Mouse (Mus musculus) liver, embryonic 13.5 days (tissue): ENCODE measurements around the gene Wasf2. TPM values are rescaled to one million over a fixed set of nuclear protein-coding genes. Genes with fewer than 3 reads are reported as not detected.

Source experiments
- ATAC-seq: fragments of 200-750 bp; cut with Nextera tagmentation; 2 replicates; pipeline ENCODE4 v1.8.0; 2017; ENCODE audit warnings: low read depth, mild to moderate bottlenecking, moderate number of reproducible peaks, moderate library complexity
- DNase-seq: peaks from one replicate; pipeline ENCODE4 v3.0.0; 2022
- H3K27ac ChIP-seq: fragments of 300-500 bp; sonication (generic); 2 replicates; pipeline ENCODE4 v1.5.1; 2015; ENCODE audit warnings: moderate library complexity, mild to moderate bottlenecking, inconsistent platforms
- H3K27me3 ChIP-seq: fragments of 300-500 bp; sonication (generic); 2 replicates; pipeline ENCODE4 v1.6.1; 2015; ENCODE audit warnings: mild to moderate bottlenecking, inconsistent platforms
- H3K36me3 ChIP-seq: fragments of 300-500 bp; sonication (generic); 2 replicates; pipeline ENCODE4 v1.6.1; 2015; ENCODE audit warnings: mild to moderate bottlenecking, inconsistent platforms
- H3K4me1 ChIP-seq: fragments of 300-500 bp; sonication (generic); replicated peaks from 2 replicates; pipeline ENCODE4 v1.6.1; 2015; ENCODE audit warnings: inconsistent platforms
- H3K4me2 ChIP-seq: fragments of 300-500 bp; sonication (generic); 2 replicates; pipeline ENCODE4 v1.6.1; 2015; ENCODE audit warnings: inconsistent platforms, mild to moderate bottlenecking, moderate library complexity
- H3K4me3 ChIP-seq: fragments of 300-500 bp; sonication (generic); replicated peaks from 2 replicates; pipeline ENCODE4 v1.5.1; 2015; ENCODE audit warnings: mild to moderate bottlenecking, inconsistent platforms
- H3K9ac ChIP-seq: fragments of 300-500 bp; sonication (generic); 2 replicates; pipeline ENCODE4 v1.6.1; 2015; ENCODE audit warnings: mild to moderate bottlenecking, inconsistent platforms
- H3K9me3 ChIP-seq: fragments of 300-500 bp; sonication (generic); replicated peaks from 2 replicates; pipeline ENCODE4 v1.6.1; 2016; ENCODE audit warnings: inconsistent platforms
- WGBS: fragments of 180-500 bp; shearing (Covaris S2); methylation state at CpG from one replicate; pipeline ENCODE4 v1.1.7; 2015; ENCODE audit not compliant: insufficient replicate concordance; 5-methylcytosine and 5-hydroxymethylcytosine counted together
- polyA plus RNA-seq: library from polyadenylated mRNA; unstranded; fragments of >200 nt; fragmentation: Nextera tagmentation; extraction: Ambion mirVana; gene quantifications from 2 replicates; pipeline ENCODE4 v1.2.1, GENCODE M21; 2015

Wasf2 gene
- polyA plus RNA-seq, 1 experiment from 2014 or later, result 52.3 TPM

DNA sequence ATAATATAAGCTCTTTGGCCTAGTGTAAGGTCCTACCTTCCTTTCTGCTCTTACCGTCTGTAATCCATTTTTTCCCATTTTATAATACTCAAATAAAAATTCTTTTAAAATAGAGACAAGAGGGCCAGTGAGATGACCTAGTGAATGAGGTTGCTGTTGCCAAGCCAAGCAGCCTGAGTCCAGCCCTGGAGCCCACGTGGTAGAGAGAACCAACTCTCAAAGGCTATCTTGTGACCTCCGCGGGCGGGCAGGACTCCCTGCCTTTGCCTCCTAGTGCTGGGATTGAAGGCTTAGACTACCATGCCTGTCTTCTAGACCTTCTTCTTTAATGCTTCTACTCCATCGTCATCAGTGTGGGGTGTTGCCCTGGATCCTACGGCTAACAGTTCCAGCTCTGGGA is 49.0 kb downstream of the Wasf2 start:
- Histone ChIP-seq H3K36me3 (peaks cover 58% of the 10 kb centered on the region), H3K27ac (0 out of 2 replicates have a peak overlapping the region, but pooled peaks have one; percentile 81), H3K27me3 (no peaks in the 10 kb centered on the region), H3K4me2 (no peak overlapping the region), H3K4me1 (peaks cover 64% of the 10 kb centered on the region), H3K4me3 (no peak overlapping the region), H3K9ac (no peak overlapping the region), H3K9me3 (no peaks in the 10 kb centered on the region)
- 87% methylated on average over 7 of the region's 7 CpGs for WGBS
- no peak for ATAC-seq
- DNase-seq, result no peak

DNA sequence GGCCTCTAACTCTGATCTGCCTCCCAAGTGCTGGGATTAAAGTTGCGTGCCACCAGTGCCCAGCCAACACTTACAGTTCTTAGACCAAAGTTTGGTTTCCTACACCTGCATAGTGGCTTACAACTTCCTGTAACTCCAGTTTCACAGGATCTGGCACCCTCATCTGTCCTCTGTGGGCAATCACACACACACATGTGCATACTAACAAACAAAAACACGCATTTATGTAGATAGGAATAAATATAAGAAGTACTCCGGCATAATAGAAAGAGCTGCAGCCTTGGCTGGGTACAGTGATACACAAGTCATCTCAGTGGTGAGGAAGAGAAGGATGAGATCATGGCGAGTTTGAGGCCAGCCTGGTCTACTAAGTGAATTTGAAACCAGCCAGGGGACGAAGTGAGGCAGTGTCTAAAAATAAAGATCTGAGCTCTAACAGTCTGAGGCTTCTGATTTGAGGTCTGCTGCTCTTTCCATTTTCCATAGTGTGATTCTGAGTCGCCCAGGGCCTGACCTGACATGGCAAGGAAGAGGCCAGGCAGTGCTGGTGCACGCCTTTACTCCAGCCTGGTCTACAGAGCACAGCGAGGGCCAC is 52.2 kb downstream of the Wasf2 start:
- Histone ChIP-seq H3K27me3 (no peaks in the 10 kb centered on the region), H3K9me3 (no peaks in the 10 kb centered on the region), H3K4me1 (peaks cover 39% of the 10 kb centered on the region), H3K9ac (no peak overlapping the region), H3K27ac (no peak overlapping the region), H3K4me3 (no peak overlapping the region), H3K4me2 (no peak overlapping the region), H3K36me3 (peaks cover 70% of the 10 kb centered on the region)
- ATAC-seq (no peak), DNase-seq (no peak)
- WGBS, result 88% methylated on average over 8 of the region's 8 CpGs

DNA sequence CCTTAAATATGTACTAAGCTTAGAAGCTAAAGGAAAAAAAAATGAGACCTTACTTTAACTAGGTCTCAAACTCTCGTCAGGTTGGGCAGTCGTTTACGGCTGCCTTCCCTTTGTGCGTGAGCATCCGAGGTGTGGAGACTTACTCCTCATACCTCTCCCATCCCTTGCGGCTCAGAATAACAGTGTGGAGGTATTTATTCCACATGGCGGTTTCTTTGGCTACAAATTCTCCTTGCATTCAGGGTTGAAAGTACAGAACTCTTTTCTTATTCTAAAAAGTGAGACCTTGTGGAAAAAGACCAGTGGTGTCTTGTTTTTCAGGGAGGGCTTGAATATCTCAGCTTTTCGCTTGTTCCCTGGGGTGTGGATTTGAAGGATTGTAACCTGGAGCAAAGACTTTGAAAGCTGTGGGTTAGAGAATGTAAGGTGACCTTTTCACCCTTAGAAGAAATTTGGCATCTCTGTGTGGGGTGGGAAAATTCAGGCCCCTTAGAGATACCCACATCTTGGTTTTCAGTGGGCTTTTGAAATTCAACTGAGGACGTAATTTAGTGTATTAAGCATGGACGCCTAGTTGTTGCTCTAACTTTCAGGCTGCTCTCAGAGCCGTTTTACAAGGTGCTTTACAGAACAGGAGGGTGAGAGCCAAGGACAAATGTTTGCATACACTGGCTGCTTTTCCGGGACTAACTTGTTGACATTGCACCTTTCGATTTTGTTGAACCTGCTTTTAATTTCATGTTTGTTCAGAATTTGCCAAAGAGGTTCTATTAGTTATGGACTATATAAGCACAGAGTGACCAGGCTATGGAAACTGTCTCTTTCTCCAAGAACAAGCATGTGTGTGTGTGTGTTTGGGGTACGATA is 54.0 kb downstream of the Wasf2 start:
- ATAC-seq (no peak), DNase-seq (no peak)
- H3K4me3 ChIP-seq, result no peak overlapping the region
- H3K9ac ChIP-seq, result no peak overlapping the region
- peaks cover 75% of the 10 kb centered on the region for H3K36me3 ChIP-seq
- peak overlapping the region; percentile 5 for H3K27ac ChIP-seq
- peaks cover 22% of the 10 kb centered on the region for H3K4me1 ChIP-seq
- no peaks in the 10 kb centered on the region for H3K27me3 ChIP-seq
- H3K4me2 ChIP-seq, result no peak overlapping the region
- 75% methylated on average over 14 of the region's 14 CpGs for WGBS
- no peaks in the 10 kb centered on the region for H3K9me3 ChIP-seq

DNA sequence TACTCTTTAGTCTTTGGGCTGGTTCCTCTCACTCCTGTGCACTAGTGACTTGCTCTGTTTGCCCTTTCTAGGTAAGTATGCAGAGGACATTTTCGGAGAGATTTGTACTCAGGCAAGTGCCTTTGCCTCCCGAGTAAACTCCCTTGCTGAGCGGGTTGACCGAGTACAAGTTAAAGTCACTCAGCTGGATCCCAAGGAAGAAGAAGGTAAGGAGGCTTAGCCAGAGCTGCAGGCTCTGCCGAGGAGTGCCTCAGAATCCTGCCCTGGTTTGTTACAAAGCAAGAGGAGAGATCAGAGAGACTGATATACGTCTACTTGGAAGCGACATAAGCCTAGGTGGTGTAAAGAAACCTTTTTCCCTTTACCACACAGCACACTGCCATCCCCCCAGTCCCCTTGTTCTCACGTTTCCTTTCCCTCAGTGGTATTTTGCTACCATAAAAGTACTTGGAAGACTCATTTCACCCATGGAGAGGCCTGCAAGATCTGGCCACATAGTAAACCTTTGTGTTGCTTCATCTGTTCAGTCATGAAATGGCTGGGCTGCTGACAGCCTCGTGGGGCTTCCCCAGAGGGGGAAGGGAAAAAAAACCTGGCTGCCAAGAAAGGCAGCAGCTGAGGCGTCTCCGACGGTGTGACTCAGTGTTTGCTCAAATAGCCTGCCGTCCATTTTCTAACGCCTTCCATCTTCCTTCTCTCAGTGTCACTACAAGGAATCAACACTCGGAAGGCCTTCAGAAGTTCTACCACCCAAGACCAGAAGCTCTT is 54.8 kb downstream of the Wasf2 start:
- Histone ChIP-seq H3K27me3 (no peaks in the 10 kb centered on the region), H3K9ac (no peak overlapping the region), H3K27ac (peak overlapping the region; percentile 5; the same call in 1 of the 2 replicates), H3K4me2 (no peak overlapping the region), H3K4me1 (peaks cover 18% of the 10 kb centered on the region), H3K9me3 (no peaks in the 10 kb centered on the region), H3K36me3 (peaks cover 75% of the 10 kb centered on the region), H3K4me3 (no peak overlapping the region)
- ATAC-seq (no peak), DNase-seq (no peak)
- WGBS, result 74% methylated on average over 15 of the region's 15 CpGs

DNA sequence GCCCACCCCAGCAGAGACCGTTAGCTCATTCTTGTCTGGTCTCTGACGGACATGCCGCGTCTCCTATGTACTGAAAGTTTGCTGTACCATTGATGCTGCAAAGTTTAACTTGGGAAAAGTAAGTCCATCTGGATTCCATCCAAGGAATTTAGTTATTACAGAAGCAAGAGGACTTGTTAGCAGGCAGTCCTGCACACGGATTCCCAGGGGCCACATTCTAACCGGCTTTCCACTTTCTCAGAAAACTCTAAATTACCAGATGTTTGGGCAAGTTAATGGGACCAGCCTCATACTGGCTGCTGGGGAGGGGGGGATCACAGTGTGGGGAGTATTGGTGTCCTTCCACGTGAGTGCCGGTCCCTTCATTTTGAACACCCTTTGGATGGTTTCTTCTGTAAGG is 55.6 kb downstream of the Wasf2 start:
- ATAC-seq, result no peak
- no peak overlapping the region for H3K27ac ChIP-seq
- 93% methylated on average over 8 of the region's 8 CpGs for WGBS
- H3K36me3 ChIP-seq, result peaks cover 76% of the 10 kb centered on the region
- no peak for DNase-seq
- H3K4me2 ChIP-seq, result no peak overlapping the region
- no peaks in the 10 kb centered on the region for H3K9me3 ChIP-seq
- H3K4me3 ChIP-seq, result no peak overlapping the region
- H3K27me3 ChIP-seq, result no peaks in the 10 kb centered on the region
- no peak overlapping the region for H3K9ac ChIP-seq
- peaks cover 18% of the 10 kb centered on the region for H3K4me1 ChIP-seq

DNA sequence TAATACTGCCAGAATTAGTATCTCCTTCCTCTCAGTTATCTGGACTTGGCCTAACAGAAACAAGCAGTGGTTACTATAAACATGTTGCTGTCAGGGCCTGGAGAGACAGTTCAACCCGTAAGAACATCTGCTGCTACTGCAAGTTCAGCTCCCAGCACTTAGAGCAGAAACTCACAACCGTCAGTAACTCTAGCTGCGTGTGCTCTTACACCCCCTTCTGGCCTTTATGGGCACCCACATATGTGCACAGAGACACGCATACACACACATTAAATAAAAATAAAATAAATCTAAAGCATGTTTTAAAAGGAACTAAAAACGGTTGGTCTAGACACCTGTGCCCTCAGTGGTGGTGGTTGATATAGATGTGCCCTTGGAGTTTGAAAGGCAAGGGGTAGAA is 56.6 kb downstream of the Wasf2 start:
- Histone ChIP-seq H3K36me3 (peaks cover 77% of the 10 kb centered on the region), H3K4me2 (no peak overlapping the region), H3K27ac (no peak overlapping the region), H3K4me3 (no peak overlapping the region), H3K9ac (no peak overlapping the region), H3K4me1 (peaks cover 18% of the 10 kb centered on the region), H3K27me3 (no peaks in the 10 kb centered on the region), H3K9me3 (no peaks in the 10 kb centered on the region)
- 90% methylated on average over 5 of the region's 5 CpGs for WGBS
- no peak for ATAC-seq
- DNase-seq, result no peak

DNA sequence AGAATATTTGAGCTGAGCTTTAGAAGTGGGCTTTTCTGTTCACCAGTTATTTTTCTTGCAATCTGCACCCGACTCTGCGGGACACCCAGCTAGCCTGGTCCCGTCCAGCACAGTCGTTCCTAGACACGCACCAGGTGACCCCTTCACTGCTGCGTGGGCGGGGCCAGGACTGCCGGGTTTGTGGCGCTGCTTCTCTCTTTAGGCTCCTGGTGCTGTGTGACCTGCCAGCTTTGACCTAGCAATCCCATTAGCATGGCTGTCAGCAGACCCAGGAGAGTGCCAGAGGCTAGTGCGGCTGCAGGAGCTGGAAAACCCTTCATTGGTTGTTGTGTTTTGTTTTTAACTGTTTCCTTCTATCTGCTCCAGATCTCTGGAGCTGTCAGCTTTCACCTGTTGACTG is 59.1 kb downstream of the Wasf2 start:
- H3K4me2 ChIP-seq, result no peak overlapping the region
- H3K9me3 ChIP-seq, result no peaks in the 10 kb centered on the region
- no peaks in the 10 kb centered on the region for H3K27me3 ChIP-seq
- no peak overlapping the region for H3K9ac ChIP-seq
- WGBS, result 77% methylated on average over 10 of the region's 10 CpGs
- DNase-seq (no peak), ATAC-seq (no peak)
- no peak overlapping the region for H3K4me3 ChIP-seq
- peaks cover 93% of the 10 kb centered on the region for H3K36me3 ChIP-seq
- peaks cover 6% of the 10 kb centered on the region; the same call in 1 of the 2 replicates for H3K4me1 ChIP-seq
- no peak overlapping the region for H3K27ac ChIP-seq

DNA sequence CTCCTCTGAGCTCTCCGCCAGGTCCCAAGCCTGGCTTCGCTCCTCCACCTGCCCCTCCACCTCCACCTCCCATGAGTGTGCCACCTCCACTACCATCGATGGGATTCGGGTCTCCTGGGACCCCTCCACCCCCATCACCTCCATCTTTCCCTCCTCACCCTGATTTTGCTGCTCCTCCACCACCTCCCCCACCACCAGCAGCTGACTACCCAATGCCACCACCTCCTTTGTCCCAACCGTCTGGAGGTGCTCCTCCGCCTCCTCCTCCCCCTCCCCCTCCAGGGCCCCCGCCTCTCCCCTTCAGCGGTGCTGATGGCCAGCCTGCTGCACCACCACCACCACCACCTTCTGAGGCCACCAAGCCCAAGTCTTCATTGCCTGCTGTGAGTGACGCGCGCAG is 64.2 kb downstream of the Wasf2 start:
- H3K36me3 ChIP-seq, result peaks cover 79% of the 10 kb centered on the region
- H3K27ac ChIP-seq, result no peak overlapping the region
- WGBS, result 85% methylated on average over 11 of the region's 11 CpGs

DNA sequence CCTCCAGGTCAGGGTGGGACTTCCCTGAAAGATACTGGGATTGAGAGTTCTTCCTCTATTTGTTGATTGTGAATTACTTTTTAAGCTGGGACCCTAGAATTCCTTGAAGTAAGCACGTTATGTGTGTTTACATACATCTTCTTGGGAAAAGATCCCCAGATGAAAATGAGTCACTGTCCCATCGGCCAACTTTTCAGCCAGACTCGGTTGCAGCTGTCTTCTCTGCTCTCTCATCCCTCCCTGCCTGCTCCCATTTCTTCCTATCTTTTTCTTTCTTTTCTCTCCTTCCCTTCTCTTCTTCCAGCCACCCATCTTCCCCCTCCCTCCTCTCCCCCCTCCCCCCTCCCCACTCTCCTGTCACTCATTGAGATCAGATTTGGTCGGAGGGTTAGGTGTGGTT is 64.7 kb downstream of the Wasf2 start:
- Histone ChIP-seq H3K9me3 (no peaks in the 10 kb centered on the region), H3K4me1 (peaks cover 26% of the 10 kb centered on the region), H3K4me2 (no peak overlapping the region), H3K36me3 (peaks cover 74% of the 10 kb centered on the region), H3K27ac (no peak overlapping the region), H3K27me3 (no peaks in the 10 kb centered on the region), H3K9ac (no peak overlapping the region), H3K4me3 (no peak overlapping the region)
- 58% methylated on average over 4 of the region's 4 CpGs for WGBS
- ATAC-seq (no peak), DNase-seq (no peak)

More for the DNA sequence above, 64.2 kb downstream of the Wasf2 start:
- Histone ChIP-seq H3K27me3 (no peaks in the 10 kb centered on the region), H3K9me3 (no peaks in the 10 kb centered on the region), H3K4me3 (no peak overlapping the region), H3K9ac (no peak overlapping the region), H3K4me1 (peaks cover 23% of the 10 kb centered on the region), H3K4me2 (no peak overlapping the region)
- ATAC-seq (no peak), DNase-seq (no peak)

DNA sequence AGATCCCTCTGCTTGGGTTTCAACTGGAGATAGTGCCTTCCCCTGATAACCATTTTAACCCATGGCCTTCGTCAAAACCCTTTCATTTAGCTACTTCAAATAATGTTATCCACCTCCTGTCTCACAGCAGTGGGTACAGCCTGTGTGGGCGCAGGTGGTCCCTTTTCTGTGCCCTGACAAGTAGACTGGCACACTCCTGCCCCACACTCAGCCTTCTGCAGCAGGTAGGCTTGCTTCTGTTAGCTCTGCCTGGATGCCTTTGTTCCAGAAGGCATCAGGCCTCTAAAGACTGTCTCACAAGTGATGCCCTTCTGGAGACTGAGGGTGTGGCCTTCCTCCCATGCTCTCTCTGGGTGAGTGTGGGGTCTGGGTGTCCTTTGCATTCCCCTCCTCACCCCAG is 65.8 kb downstream of the Wasf2 start:
- H3K36me3 ChIP-seq, result peaks cover 62% of the 10 kb centered on the region

DNA sequence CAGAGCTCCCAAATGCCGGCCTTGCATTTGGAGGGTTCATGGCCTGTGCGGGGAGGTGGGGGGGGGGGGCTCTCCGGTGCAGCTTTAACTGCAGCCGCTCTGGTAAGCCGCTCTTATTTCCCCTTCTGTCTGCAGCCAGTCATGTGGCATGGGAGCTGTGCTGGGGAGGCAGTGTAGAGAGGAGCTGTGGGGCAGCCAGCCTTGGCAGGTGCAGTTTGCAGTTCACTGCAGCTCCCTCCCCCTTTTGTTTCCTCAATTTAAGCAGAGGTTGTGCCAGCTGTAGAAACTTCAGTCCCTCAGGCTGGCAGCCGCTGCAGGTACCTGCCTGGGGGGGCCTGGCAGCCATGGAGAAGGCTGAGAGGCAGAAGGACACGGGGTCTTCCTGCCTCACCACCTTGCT is 66.5 kb downstream of the Wasf2 start:
- H3K9me3 ChIP-seq, result no peaks in the 10 kb centered on the region
- no peak for ATAC-seq
- no peak overlapping the region for H3K9ac ChIP-seq
- peaks cover 55% of the 10 kb centered on the region for H3K36me3 ChIP-seq
- no peak for DNase-seq
- H3K27me3 ChIP-seq, result no peaks in the 10 kb centered on the region
- no peak overlapping the region for H3K4me3 ChIP-seq
- H3K4me2 ChIP-seq, result no peak overlapping the region
- 84% methylated on average over 7 of the region's 7 CpGs for WGBS
- H3K4me1 ChIP-seq, result peaks cover 41% of the 10 kb centered on the region
- H3K27ac ChIP-seq, result no peak overlapping the region

More for the DNA sequence above, 65.8 kb downstream of the Wasf2 start:
- Histone ChIP-seq H3K4me3 (no peak overlapping the region), H3K27ac (no peak overlapping the region), H3K27me3 (no peaks in the 10 kb centered on the region), H3K9me3 (no peaks in the 10 kb centered on the region), H3K9ac (no peak overlapping the region), H3K4me2 (no peak overlapping the region), H3K4me1 (peaks cover 38% of the 10 kb centered on the region)
- WGBS, result 68% methylated on average over 2 of the region's 2 CpGs
- DNase-seq (no peak), ATAC-seq (no peak)
